Mouse (Mus musculus) MEL (cell line): Measurements from ENCODE around the gene Ndrg4. TPM values are rescaled to one million over a fixed set of nuclear protein-coding genes. Genes with fewer than 3 reads are reported as not detected.

Source experiments
- DNase-seq: peaks from one replicate; pipeline ENCODE4 v3.0.0; 2011; ENCODE audit warnings: low read depth, low spot score
- H3K27ac ChIP-seq: 2 replicates; pipeline ENCODE4 v1.5.1; 2012; ENCODE audit warnings: low read depth, mild to moderate bottlenecking, control low read depth, low read length, moderate library complexity; ENCODE audit not compliant: control insufficient read depth
- H3K27me3 ChIP-seq, 2 experiments: fragments of 150-350 bp in 1 of 2; sonication (generic) in 1 of 2; 2 replicates each; pipeline ENCODE4 v1.6.1; 2012; ENCODE audit warnings: low read length in 2 of 2, mild to moderate bottlenecking in 2 of 2, improper control_type of control experiment in 1 of 2, moderate library complexity in 1 of 2; ENCODE audit not compliant: insufficient read depth in 2 of 2, control insufficient read depth in 1 of 2
- H3K36me3 ChIP-seq, 2 experiments: 2 replicates each; pipeline ENCODE4 v1.6.1; 2012 to 2014; ENCODE audit warnings: low read length in 2 of 2, improper control_type of control experiment in 1 of 2, inconsistent platforms in 1 of 2, mild to moderate bottlenecking in 1 of 2; ENCODE audit not compliant: insufficient read depth in 2 of 2, control insufficient read depth in 1 of 2
- H3K4me1 ChIP-seq, 2 experiments: fragments of 150-350 bp in 1 of 2; sonication (generic) in 1 of 2; 2 replicates each; pipeline ENCODE4 v1.6.1; 2012; ENCODE audit warnings: low read length in 2 of 2, improper control_type of control experiment in 1 of 2, mild to moderate bottlenecking in 1 of 2; ENCODE audit not compliant: insufficient read depth in 2 of 2, control insufficient read depth in 1 of 2
- H3K4me3 ChIP-seq, 2 experiments: fragments of 150-350 bp in 1 of 2; sonication (generic) in 1 of 2; 2 replicates each; pipeline ENCODE4 v1.5.1; 2012; ENCODE audit warnings: low read depth in 2 of 2, low read length in 2 of 2, mild to moderate bottlenecking in 2 of 2, moderate library complexity in 2 of 2, control low read depth in 1 of 2, improper control_type of control experiment in 1 of 2; ENCODE audit not compliant: control insufficient read depth in 1 of 2, insufficient read depth in 1 of 2
- H3K79me2 ChIP-seq: 2 replicates; pipeline ENCODE4 v1.6.1; 2012; ENCODE audit warnings: mild to moderate bottlenecking, low read length, moderate library complexity; ENCODE audit not compliant: control insufficient read depth, poor library complexity, insufficient read depth
- H3K9ac ChIP-seq: 2 replicates; pipeline ENCODE4 v1.6.1; 2012; ENCODE audit warnings: low read depth, mild to moderate bottlenecking, control low read depth, low read length, moderate library complexity; ENCODE audit not compliant: control insufficient read depth, poor library complexity, severe bottlenecking
- H3K9me3 ChIP-seq: fragments of 150-350 bp; sonication (generic); replicated peaks from 2 replicates; pipeline ENCODE4 v1.6.1; 2012; ENCODE audit warnings: mild to moderate bottlenecking, low read length, improper control_type of control experiment, moderate library complexity; ENCODE audit not compliant: insufficient read depth
- CTCF ChIP-seq, 3 experiments: IDR thresholded peaks in 2 of 3; conservative IDR thresholded peaks in 1 of 3; 2 replicates each; pipeline ENCODE4 v1.5.1; 2011 to 2012; ENCODE audit warnings: low read length in 3 of 3, low read depth in 2 of 3, mild to moderate bottlenecking in 2 of 3, improper control_type of control experiment in 1 of 3, inconsistent platforms in 1 of 3, mixed read lengths in 1 of 3, moderate library complexity in 1 of 3; ENCODE audit not compliant: control insufficient read depth in 1 of 3, insufficient read depth in 1 of 3, poor library complexity in 1 of 3, severe bottlenecking in 1 of 3
- ELF1 ChIP-seq: IDR thresholded peaks from 2 replicates; pipeline ENCODE4 v1.6.1; 2014; ENCODE audit warnings: low read depth, mild to moderate bottlenecking, inconsistent platforms, low read length, improper control_type of control experiment, moderate library complexity
- EP300 ChIP-seq, 2 experiments: IDR thresholded peaks; 2 replicates each; pipeline ENCODE4 v1.6.1; 2011; ENCODE audit warnings: improper control_type of control experiment in 2 of 2, low read length in 2 of 2, low read depth in 1 of 2, mild to moderate bottlenecking in 1 of 2
- ETS1 ChIP-seq: IDR thresholded peaks from 2 replicates; pipeline ENCODE4 v1.6.1; 2012; ENCODE audit warnings: low read depth, mild to moderate bottlenecking, inconsistent platforms, low read length, improper control_type of control experiment, moderate library complexity
- POLR2A ChIP-seq, 2 experiments: IDR thresholded peaks; 2 replicates each; pipeline ENCODE4 v1.6.1; 2011 to 2012; ENCODE audit warnings: low read length in 2 of 2, mild to moderate bottlenecking in 2 of 2, control low read depth in 1 of 2, improper control_type of control experiment in 1 of 2, low read depth in 1 of 2, moderate library complexity in 1 of 2; ENCODE audit not compliant: control insufficient read depth in 1 of 2, insufficient read depth in 1 of 2, poor library complexity in 1 of 2
- RCOR1 ChIP-seq: IDR thresholded peaks from 2 replicates; pipeline ENCODE4 v1.6.1; 2012; ENCODE audit warnings: low read depth, mild to moderate bottlenecking, inconsistent platforms, low read length, improper control_type of control experiment
- SMC3 ChIP-seq: IDR thresholded peaks from 2 replicates; pipeline ENCODE4 v1.6.1; 2011; ENCODE audit warnings: low read depth, low read length, improper control_type of control experiment
- TAL1 ChIP-seq: IDR thresholded peaks from 2 replicates; pipeline ENCODE4 v1.6.1; 2012; ENCODE audit warnings: mild to moderate bottlenecking, inconsistent platforms, low read length, moderate library complexity, mixed read lengths
- TCF12 ChIP-seq: IDR thresholded peaks from 2 replicates; pipeline ENCODE4 v1.6.1; 2014; ENCODE audit warnings: low read depth, mild to moderate bottlenecking, inconsistent platforms, low read length, improper control_type of control experiment, moderate library complexity
- USF1 ChIP-seq: IDR thresholded peaks from 2 replicates; pipeline ENCODE4 v1.6.1; 2014; ENCODE audit warnings: low read depth, mild to moderate bottlenecking, inconsistent platforms, low read length, improper control_type of control experiment, moderate library complexity
- ZC3H11A ChIP-seq: IDR thresholded peaks from 2 replicates; pipeline ENCODE4 v1.6.1; 2012; ENCODE audit warnings: low read depth, mild to moderate bottlenecking, inconsistent platforms, low read length, improper control_type of control experiment
- polyA plus RNA-seq, 2 experiments: library from polyadenylated mRNA; stranded (reverse) in 1 of 2; unstranded in 1 of 2; fragments of >175 nt in 1 of 2; fragments of >200 nt in 1 of 2; gene quantifications; 2 replicates each; pipeline versions ENCODE4 v1.2.1 to v1.2.4; 2012; ENCODE audit warnings: low replicate concordance in 2 of 2, low read depth in 1 of 2; ENCODE audit not compliant: insufficient read length in 2 of 2, insufficient read depth in 1 of 2, missing spikeins in 1 of 2
- total RNA-seq: library from RNA; depleted of rRNA; stranded (reverse); fragments of 300-350 nt; gene quantifications from 2 replicates; pipeline ENCODE4 v1.2.3, GENCODE M21; 2012

Ndrg4 gene
- total and polyA plus RNA-seq, 3 experiments: 0.15 to 0.28 TPM; not detected in 1

DNA sequence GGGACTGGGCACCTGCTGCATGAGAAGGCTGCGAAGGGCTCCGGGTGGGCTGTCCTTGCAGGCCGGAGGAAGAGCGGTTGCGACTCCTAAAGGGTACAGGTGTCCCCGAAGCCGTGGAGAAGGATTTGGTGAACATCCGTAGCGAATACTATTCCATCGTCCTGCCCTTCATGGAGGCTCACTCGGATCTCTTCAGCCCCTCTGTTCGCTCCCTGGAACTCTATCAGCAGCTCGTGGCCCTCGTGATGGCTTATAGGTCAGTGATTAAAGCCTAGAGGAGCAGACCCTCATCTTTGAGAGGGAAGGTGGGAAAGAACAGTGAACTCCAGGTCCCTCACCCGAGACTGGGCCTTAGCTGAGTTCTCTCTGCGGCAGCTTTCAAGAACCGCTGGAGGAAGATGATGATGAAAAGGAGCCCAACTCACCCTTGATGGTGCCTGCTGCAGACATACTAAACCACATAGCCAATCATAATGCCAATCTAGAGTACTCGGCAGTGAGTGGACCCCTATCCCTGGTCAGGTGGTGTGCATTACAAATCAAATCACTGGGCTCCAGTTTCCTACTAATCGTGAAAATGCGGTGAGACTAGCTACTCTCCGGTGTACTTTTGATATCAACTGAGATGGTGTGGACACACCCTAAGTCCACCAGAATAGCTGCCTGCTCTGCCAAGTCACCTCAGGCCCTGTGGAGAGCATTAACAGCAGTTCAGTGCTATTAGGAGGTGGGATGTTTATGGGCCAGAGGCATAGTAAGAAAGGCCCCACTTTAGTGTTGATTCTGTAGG lies 40.0 kb downstream of the Ndrg4 start:
- H3K4me1 ChIP-seq: peaks cover 6 to 14% of the 10 kb centered on the region in 2 experiments
- peaks cover 5 to 15% of the 10 kb centered on the region in 2 experiments for H3K36me3 ChIP-seq
- peak; percentile 63 for DNase-seq
- H3K9ac ChIP-seq: peak overlapping the region; percentile 88
- TF ChIP-seq TCF12 (no peak), SMC3 (0 out of 2 replicates have a peak, but pooled peaks have one; percentile 9), RCOR1 (0 out of 2 replicates have a peak, but pooled peaks have one; percentile 42), POLR2A (IDR thresholded peaks at IDR 0.05; ENCODE audit: control insufficient read depth in 1 of 2, insufficient read depth in 1 of 2, low read depth in 1 of 2, low read length in 2 of 2, poor library complexity in 1 of 2) (0 out of 4 replicates have a peak, but pooled peaks of 1 of the 2 experiments have one; percentile 30)
- H3K27me3 ChIP-seq: no peaks in the 10 kb centered on the region
- peak overlapping the region; percentile 77 to 80 for H3K4me3 ChIP-seq
- no peak overlapping the region for H3K27ac ChIP-seq
- peaks cover 18% of the 10 kb centered on the region for H3K79me2 ChIP-seq
- H3K9me3 ChIP-seq: no peaks in the 10 kb centered on the region

DNA sequence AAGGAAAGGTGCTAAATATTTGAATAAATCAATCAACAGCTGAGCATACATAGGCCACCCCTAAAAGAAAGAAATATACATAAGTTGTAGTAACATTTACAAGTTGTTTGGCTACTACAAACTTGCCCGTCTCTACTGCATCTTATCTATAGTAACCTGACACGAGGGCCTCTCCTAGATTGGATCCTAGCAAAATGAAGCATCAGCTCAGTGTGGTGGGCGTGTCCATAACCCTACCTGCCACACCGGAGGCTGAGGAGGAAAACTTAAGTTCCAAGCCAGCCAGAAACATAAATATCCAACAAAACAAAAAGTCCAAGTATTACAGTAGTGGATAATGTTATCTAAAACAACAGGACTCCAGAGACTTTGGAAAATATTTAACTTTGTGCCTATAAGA lies 50.8 kb downstream of the Ndrg4 start:
- Histone ChIP-seq H3K27ac (no peak overlapping the region), H3K4me1 (no peaks in the 10 kb centered on the region), H3K4me3 (no peak overlapping the region), H3K9ac (no peak overlapping the region), H3K9me3 (no peaks in the 10 kb centered on the region), H3K79me2 (no peaks in the 10 kb centered on the region), H3K27me3 (no peaks in the 10 kb centered on the region), H3K36me3 (peaks cover 0 to 54% of the 10 kb centered on the region in 2 experiments; a peak in 2 of 4 replicates)
- TF ChIP-seq ELF1 (no peak), ETS1 (no peak), EP300 (IDR thresholded peaks at IDR 0.05; ENCODE audit: low read depth in 1 of 2, low read length in 2 of 2) (0 out of 4 replicates have a peak, but pooled peaks of 1 of the 2 experiments have one; percentile 9)
- DNase-seq: no peak

DNA sequence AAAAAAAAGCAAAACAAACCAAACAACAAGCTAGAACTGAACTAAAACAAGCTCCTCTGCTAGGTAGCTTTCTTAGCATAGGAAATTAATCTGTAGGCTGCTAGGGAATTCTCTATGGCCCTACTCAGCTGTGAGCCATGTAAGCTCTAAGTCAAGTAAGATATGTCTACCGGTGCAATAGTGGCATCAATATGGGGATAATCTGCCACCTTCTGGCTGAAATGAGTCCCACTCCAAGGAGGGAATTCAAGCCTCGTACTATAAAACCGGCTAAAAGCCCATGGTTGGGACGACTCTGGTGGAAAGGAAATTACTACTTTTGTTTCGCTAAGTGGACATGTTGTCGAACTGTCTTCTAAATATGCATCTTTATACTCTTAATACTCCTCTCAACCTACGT lies 61.8 kb downstream of the Ndrg4 start:
- Histone ChIP-seq H3K27ac (no peak overlapping the region), H3K79me2 (no peaks in the 10 kb centered on the region; the same call in 1 of the 2 replicates), H3K36me3 (peaks cover 0 to 60% of the 10 kb centered on the region in 2 experiments; a peak in 2 of 4 replicates), H3K4me1 (no peaks in the 10 kb centered on the region), H3K4me3 (no peak overlapping the region), H3K9me3 (no peaks in the 10 kb centered on the region), H3K9ac (no peak overlapping the region), H3K27me3 (no peaks in the 10 kb centered on the region)
- peak; percentile 21 for DNase-seq
- TF ChIP-seq SMC3 (peak; percentile 18; the same call in 1 of the 2 replicates), USF1 (no peak), ELF1 (no peak), ZC3H11A (no peak), TAL1 (no peak), CTCF (IDR thresholded peaks at IDR 0.05 in 2 of 3, conservative IDR thresholded peaks at IDR 0.05 in 1 of 3; ENCODE audit: control insufficient read depth in 1 of 3, insufficient read depth in 1 of 3, low read depth in 2 of 3, low read length in 3 of 3, poor library complexity in 1 of 3, severe bottlenecking in 1 of 3) (peak in 2 of 3 experiments; percentile 6 to 28; a peak in 2 of 6 replicates)
